Mouse (Mus musculus): ENCODE measurements around the gene Rexo1. TPM values are rescaled to one million over a fixed set of nuclear protein-coding genes. Genes with fewer than 3 reads are reported as not detected.

Rexo1 gene
- polyA plus RNA-seq, 1 experiment from 2014 or later = 21.5 TPM

GRCm38 (mm10) chr10:80604988-80605387 lies 43.6 kb upstream of the Rexo1 start:
- ATAC-seq = no peak
- H3K27me3 ChIP-seq (replicated peaks; ENCODE audit: control insufficient read depth, insufficient read depth, low read length) = no peaks in the 10 kb centered on the region
- H3K4me3 ChIP-seq (ENCODE audit: low read length) = no peak overlapping the region
- peaks cover 24% of the 10 kb centered on the region for H3K4me1 ChIP-seq (ENCODE audit: control insufficient read depth, insufficient read depth, low read length)
- peaks cover 26% of the 10 kb centered on the region for H3K36me3 ChIP-seq (ENCODE audit: control insufficient read depth, insufficient read depth, low read length)
- WGBS = 94% methylated on average over 2 of the region's 2 CpGs
- no peak overlapping the region for H3K9ac ChIP-seq (ENCODE audit: low read depth, low read length)
- H3K27ac ChIP-seq (ENCODE audit: low read length) = no peak overlapping the region
- no peaks in the 10 kb centered on the region for H3K9me3 ChIP-seq (ENCODE audit: control insufficient read depth, low read length)
- H3K4me2 ChIP-seq (ENCODE audit: low read depth, low read length) = no peak overlapping the region

- peak; percentile 17 for ATAC-seq
- H3K4me3 ChIP-seq (ENCODE audit: low read length) = peak overlapping the region; percentile 80
- H3K36me3 ChIP-seq (ENCODE audit: control insufficient read depth, insufficient read depth, low read length) = peaks cover 26% of the 10 kb centered on the region
- H3K9ac ChIP-seq (ENCODE audit: low read depth, low read length) = peak overlapping the region; percentile 77
- 75% methylated on average over 7 of the region's 7 CpGs for WGBS
- H3K27me3 ChIP-seq (replicated peaks; ENCODE audit: control insufficient read depth, insufficient read depth, low read length) = no peaks in the 10 kb centered on the region
- H3K4me1 ChIP-seq (ENCODE audit: control insufficient read depth, insufficient read depth, low read length) = peaks cover 24% of the 10 kb centered on the region
- H3K9me3 ChIP-seq (ENCODE audit: control insufficient read depth, low read length) = no peaks in the 10 kb centered on the region
- H3K27ac ChIP-seq (ENCODE audit: low read length) = peak overlapping the region; percentile 94
- H3K4me2 ChIP-seq (ENCODE audit: low read depth, low read length) = peak overlapping the region; percentile 67
These were observed 42.7 kb upstream of the Rexo1 start for GRCm38 (mm10) chr10:80604001-80604509.

DNA sequence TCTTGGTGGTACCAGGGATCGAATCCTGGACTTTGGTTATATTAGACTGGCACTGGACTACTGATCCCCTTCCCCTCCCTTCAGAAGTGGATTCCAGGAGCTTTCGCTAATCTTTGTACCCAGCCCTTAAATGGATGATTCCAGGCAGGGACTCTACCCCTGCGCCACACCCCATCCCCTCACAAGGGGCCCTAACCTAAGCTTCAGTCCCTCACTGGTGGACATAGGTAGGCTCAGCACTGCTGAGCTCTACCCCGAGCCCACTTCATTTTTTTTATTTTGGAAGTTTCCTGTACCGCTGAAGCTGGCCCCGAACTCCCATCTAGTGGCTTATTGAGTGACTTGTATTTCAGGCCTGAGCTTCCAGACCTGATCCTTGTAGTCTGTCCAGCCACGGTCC lies 42.0 kb upstream of the Rexo1 start:
- Histone ChIP-seq H3K4me1 (ENCODE audit: control insufficient read depth, insufficient read depth, low read length) (peaks cover 24% of the 10 kb centered on the region), H3K27me3 (replicated peaks; ENCODE audit: control insufficient read depth, insufficient read depth, low read length) (no peaks in the 10 kb centered on the region), H3K9me3 (ENCODE audit: control insufficient read depth, low read length) (no peaks in the 10 kb centered on the region), H3K4me2 (ENCODE audit: low read depth, low read length) (peak overlapping the region; percentile 67), H3K27ac (ENCODE audit: low read length) (peak overlapping the region; percentile 94), H3K36me3 (ENCODE audit: control insufficient read depth, insufficient read depth, low read length) (peaks cover 21% of the 10 kb centered on the region), H3K4me3 (ENCODE audit: low read length) (peak overlapping the region; percentile 80), H3K9ac (ENCODE audit: low read depth, low read length) (peak overlapping the region; percentile 77)
- WGBS = 21% methylated on average over 7 of the region's 7 CpGs
- ATAC-seq = peak; percentile 42

- peak; percentile 92 for ATAC-seq
- WGBS = under 1% methylated on average over 54 of the region's 54 CpGs
- H3K27me3 ChIP-seq (replicated peaks; ENCODE audit: control insufficient read depth, insufficient read depth, low read length) = no peaks in the 10 kb centered on the region
- peak within 1 kb of the TSS; percentile 67 for H3K4me2 ChIP-seq (ENCODE audit: low read depth, low read length)
- H3K36me3 ChIP-seq (ENCODE audit: control insufficient read depth, insufficient read depth, low read length) = peaks cover 16% of the 10 kb centered on the region
- H3K9me3 ChIP-seq (ENCODE audit: control insufficient read depth, low read length) = no peaks in the 10 kb centered on the region
- peak within 1 kb of the TSS; percentile 80 for H3K4me3 ChIP-seq (ENCODE audit: low read length)
- peak within 1 kb of the TSS; percentile 77 for H3K9ac ChIP-seq (ENCODE audit: low read depth, low read length)
- peaks cover 24% of the 10 kb centered on the region for H3K4me1 ChIP-seq (ENCODE audit: control insufficient read depth, insufficient read depth, low read length)
- peak within 1 kb of the TSS; percentile 94 for H3K27ac ChIP-seq (ENCODE audit: low read length)
These were observed 41.5 kb upstream of the Rexo1 start, which contains the start of the genes Scamp4 and Adat3 for GRCm38 (mm10) chr10:80602698-80603325. Gene Scamp4 (plus strand): TSS chr10:80602872. Gene Adat3 (plus strand): TSS chr10:80602880.

DNA sequence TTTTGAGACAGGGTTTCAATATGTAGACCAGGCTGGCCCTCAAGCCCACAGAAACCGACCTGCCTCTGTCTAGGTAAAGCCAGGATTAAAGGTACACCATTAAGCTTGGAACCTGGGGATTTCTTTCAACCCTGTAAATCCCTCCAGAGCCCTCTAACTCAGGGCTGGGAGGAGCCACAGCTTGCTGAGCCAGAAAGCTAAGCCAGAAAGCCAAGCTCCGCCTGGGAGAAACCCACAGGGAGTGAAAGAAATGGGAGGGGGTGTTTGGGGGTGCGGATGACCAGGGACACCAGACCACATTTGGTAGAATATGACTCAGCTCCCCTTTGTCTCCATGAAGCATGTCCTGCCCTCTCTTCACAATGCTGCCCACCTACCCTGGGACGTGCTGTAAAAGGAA lies 35.0 kb upstream of the Rexo1 start:
- 42% methylated on average over 4 of the region's 4 CpGs for WGBS

GRCm38 (mm10) chr10:80589879-80590854 lies 28.8 kb upstream of the Rexo1 start, which contains the start of gene Abhd17a:
Gene Abhd17a (minus strand): TSS chr10:80590341.
- Histone ChIP-seq H3K4me1 (ENCODE audit: control insufficient read depth, insufficient read depth, low read length) (peaks cover 33% of the 10 kb centered on the region), H3K27me3 (replicated peaks; ENCODE audit: control insufficient read depth, insufficient read depth, low read length) (no peaks in the 10 kb centered on the region), H3K27ac (ENCODE audit: low read length) (peak within 1 kb of the TSS; percentile 57), H3K4me2 (ENCODE audit: low read depth, low read length) (peak within 1 kb of the TSS; percentile 82), H3K9ac (ENCODE audit: low read depth, low read length) (peak within 1 kb of the TSS; percentile 85), H3K36me3 (ENCODE audit: control insufficient read depth, insufficient read depth, low read length) (0 out of 2 replicates have a peak, but pooled peaks cover 2% of the 10 kb centered on the region), H3K9me3 (ENCODE audit: control insufficient read depth, low read length) (no peaks in the 10 kb centered on the region), H3K4me3 (ENCODE audit: low read length) (peak within 1 kb of the TSS; percentile 80)
- WGBS = under 1% methylated on average over 73 of the region's 73 CpGs
- peak; percentile 97 for ATAC-seq

More for the DNA sequence above, 35.0 kb upstream of the Rexo1 start:
- Histone ChIP-seq H3K4me1 (ENCODE audit: control insufficient read depth, insufficient read depth, low read length) (no peaks in the 10 kb centered on the region), H3K4me2 (ENCODE audit: low read depth, low read length) (no peak overlapping the region), H3K9me3 (ENCODE audit: control insufficient read depth, low read length) (no peaks in the 10 kb centered on the region), H3K9ac (ENCODE audit: low read depth, low read length) (no peak overlapping the region), H3K27me3 (replicated peaks; ENCODE audit: control insufficient read depth, insufficient read depth, low read length) (no peaks in the 10 kb centered on the region), H3K4me3 (ENCODE audit: low read length) (no peak overlapping the region), H3K36me3 (ENCODE audit: control insufficient read depth, insufficient read depth, low read length) (no peaks in the 10 kb centered on the region), H3K27ac (ENCODE audit: low read length) (no peak overlapping the region)
- ATAC-seq = no peak

GRCm38 (mm10) chr10:80589127-80589878 lies 27.9 kb upstream of the Rexo1 start:
- ATAC-seq = no peak
- H3K27ac ChIP-seq (ENCODE audit: low read length) = peak overlapping the region; percentile 43
- 10% methylated on average over 12 of the region's 12 CpGs for WGBS

GRCm38 (mm10) chr10:80587305-80587657 lies 25.9 kb upstream of the Rexo1 start:
- H3K4me2 ChIP-seq (ENCODE audit: low read depth, low read length) = no peak overlapping the region
- H3K27me3 ChIP-seq (replicated peaks; ENCODE audit: control insufficient read depth, insufficient read depth, low read length) = no peaks in the 10 kb centered on the region
- peak overlapping the region; percentile 15; the same call in 1 of the 2 replicates for H3K4me3 ChIP-seq (ENCODE audit: low read length)
- 63% methylated on average over 4 of the region's 4 CpGs for WGBS
- no peaks in the 10 kb centered on the region for H3K9me3 ChIP-seq (ENCODE audit: control insufficient read depth, low read length)
- H3K9ac ChIP-seq (ENCODE audit: low read depth, low read length) = no peak overlapping the region
- H3K36me3 ChIP-seq (ENCODE audit: control insufficient read depth, insufficient read depth, low read length) = peaks cover 2% of the 10 kb centered on the region; the same call in 1 of the 2 replicates
- H3K4me1 ChIP-seq (ENCODE audit: control insufficient read depth, insufficient read depth, low read length) = peaks cover 41% of the 10 kb centered on the region
- no peak for ATAC-seq
- peak overlapping the region; percentile 31 for H3K27ac ChIP-seq (ENCODE audit: low read length)

More at GRCm38 (mm10) chr10:80589127-80589878, 27.9 kb upstream of the Rexo1 start:
- Histone ChIP-seq H3K4me1 (ENCODE audit: control insufficient read depth, insufficient read depth, low read length) (peaks cover 36% of the 10 kb centered on the region), H3K4me3 (ENCODE audit: low read length) (peak overlapping the region; percentile 80), H3K36me3 (ENCODE audit: control insufficient read depth, insufficient read depth, low read length) (0 out of 2 replicates have a peak, but pooled peaks cover 2% of the 10 kb centered on the region), H3K9ac (ENCODE audit: low read depth, low read length) (peak overlapping the region; percentile 85), H3K4me2 (ENCODE audit: low read depth, low read length) (peak overlapping the region; percentile 82), H3K27me3 (replicated peaks; ENCODE audit: control insufficient read depth, insufficient read depth, low read length) (no peaks in the 10 kb centered on the region), H3K9me3 (ENCODE audit: control insufficient read depth, low read length) (no peaks in the 10 kb centered on the region)

Data from intestine, embryonic 16.5 days (tissue).